Mouse (Mus musculus) embryonic facial prominence, embryonic 13.5 days (tissue): Measurements from ENCODE around the gene Hdac9. TPM values are rescaled to one million over a fixed set of nuclear protein-coding genes. Genes with fewer than 3 reads are reported as not detected.
A peak's percentile ranks its signal among the peaks of the same experiment; 100 is the strongest.
"Not testable (repeated sequence)": the region's sequence is repeated elsewhere in the genome, so short reads cannot be mapped to it uniquely, and the experiment has no call there.

ENCODE experiments used
- ATAC-seq: fragments of 200-750 bp; cut with Nextera tagmentation; 2 replicates; pipeline ENCODE4 v1.8.0; 2017; ENCODE audit warnings: low read depth; ENCODE audit not compliant: insufficient number of reproducible peaks, insufficient read depth, low FRiP score, low TSS enrichment
- H3K27ac ChIP-seq: fragments of 300-500 bp; sonication (generic); 2 replicates; pipeline ENCODE4 v1.5.1; 2015; ENCODE audit warnings: moderate library complexity, mild to moderate bottlenecking, inconsistent platforms
- H3K27me3 ChIP-seq: fragments of 300-500 bp; sonication (generic); 2 replicates; pipeline ENCODE4 v1.6.1; 2015; ENCODE audit warnings: mild to moderate bottlenecking, inconsistent platforms
- H3K36me3 ChIP-seq: fragments of 300-500 bp; sonication (generic); 2 replicates; pipeline ENCODE4 v1.6.1; 2015; ENCODE audit warnings: mild to moderate bottlenecking, inconsistent platforms
- H3K4me1 ChIP-seq: fragments of 300-500 bp; sonication (generic); 2 replicates; pipeline ENCODE4 v1.6.1; 2015; ENCODE audit warnings: inconsistent platforms
- H3K4me2 ChIP-seq: fragments of 300-500 bp; sonication (generic); 2 replicates; pipeline ENCODE4 v1.6.1; 2015; ENCODE audit warnings: moderate library complexity, mild to moderate bottlenecking, inconsistent platforms
- H3K4me3 ChIP-seq: fragments of 300-500 bp; sonication (generic); 2 replicates; pipeline ENCODE4 v1.5.1; 2015; ENCODE audit warnings: mild to moderate bottlenecking, inconsistent platforms
- H3K9ac ChIP-seq: fragments of 300-500 bp; sonication (generic); 2 replicates; pipeline ENCODE4 v1.6.1; 2015; ENCODE audit warnings: mild to moderate bottlenecking, inconsistent platforms
- H3K9me3 ChIP-seq: fragments of 300-500 bp; sonication (generic); 2 replicates; pipeline ENCODE4 v1.6.1; 2016; ENCODE audit warnings: inconsistent platforms
- WGBS: fragments of 180-500 bp; shearing (Covaris S2); methylation state at CpG from one replicate; pipeline ENCODE4 v1.1.7; 2015; ENCODE audit warnings: mixed read lengths; 5-methylcytosine and 5-hydroxymethylcytosine counted together
- polyA plus RNA-seq: library from polyadenylated mRNA; unstranded; fragments of >200 nt; fragmentation: Nextera tagmentation; extraction: Ambion mirVana; gene quantifications from 2 replicates; pipeline ENCODE4 v1.2.1, GENCODE M21; 2015

Gene Hdac9
- polyA plus RNA-seq, 1 experiment from 2014 or later = 7.6 TPM

DNA sequence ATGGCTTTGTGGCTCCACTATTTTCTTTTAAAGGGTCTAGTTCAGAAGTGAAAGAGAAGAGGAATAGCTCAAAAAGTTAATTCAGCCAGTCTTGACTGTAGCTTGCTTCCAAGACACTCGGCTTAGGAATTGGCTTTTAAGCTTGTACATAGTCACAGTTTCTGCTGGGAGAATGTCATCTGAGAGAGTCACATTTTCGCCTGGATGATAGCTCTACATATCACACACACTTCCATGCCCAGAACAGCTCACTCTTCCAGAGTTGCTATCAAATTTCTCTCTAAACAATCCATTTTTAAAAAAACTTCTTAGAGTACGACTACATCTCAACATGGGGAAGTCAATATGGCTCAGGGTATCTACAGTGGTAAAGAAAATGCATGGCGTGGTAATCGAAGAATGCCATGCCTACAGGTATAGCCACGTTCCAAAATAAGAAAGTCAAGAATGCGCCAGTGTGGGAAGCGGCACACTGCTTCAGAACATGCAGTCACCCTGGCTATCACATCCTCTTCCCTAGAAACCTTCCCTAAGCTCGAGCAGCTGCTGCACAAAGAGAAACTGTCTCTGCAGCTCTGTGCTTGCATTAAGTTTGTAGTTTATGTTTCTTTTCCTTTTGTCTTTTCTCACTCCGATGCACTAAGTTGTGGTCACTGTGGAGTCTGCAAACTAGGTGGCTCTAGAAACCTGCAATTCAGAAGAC lies 443.8 kb downstream of the Hdac9 start:
- H3K4me3 ChIP-seq = no peak overlapping the region
- no peak for ATAC-seq
- peaks cover 14% of the 10 kb centered on the region; the same call in 1 of the 2 replicates for H3K4me1 ChIP-seq
- no peaks in the 10 kb centered on the region for H3K36me3 ChIP-seq
- no peaks in the 10 kb centered on the region for H3K9me3 ChIP-seq
- WGBS = 65% methylated on average over 10 of the region's 10 CpGs
- no peak overlapping the region for H3K27ac ChIP-seq
- no peaks in the 10 kb centered on the region for H3K27me3 ChIP-seq
- H3K9ac ChIP-seq = no peak overlapping the region
- no peak overlapping the region for H3K4me2 ChIP-seq

GRCm38 (mm10) chr12:34472542-34472941 lies 444.4 kb downstream of the Hdac9 start:
- no peak for ATAC-seq
- Histone ChIP-seq H3K27me3 (no peaks in the 10 kb centered on the region), H3K4me3 (no peak overlapping the region), H3K9ac (no peak overlapping the region), H3K4me1 (peaks cover 14% of the 10 kb centered on the region; the same call in 1 of the 2 replicates), H3K9me3 (no peaks in the 10 kb centered on the region), H3K27ac (0 out of 2 replicates have a peak overlapping the region, but pooled peaks have one; percentile 44), H3K36me3 (no peaks in the 10 kb centered on the region), H3K4me2 (no peak overlapping the region)
- WGBS = 18% methylated on average over 4 of the region's 4 CpGs

GRCm38 (mm10) chr12:34461728-34462127 lies 455.2 kb downstream of the Hdac9 start:
- H3K4me3 ChIP-seq = no peak overlapping the region
- no peaks in the 10 kb centered on the region for H3K36me3 ChIP-seq
- ATAC-seq = no peak
- no peak overlapping the region for H3K27ac ChIP-seq
- no peaks in the 10 kb centered on the region for H3K9me3 ChIP-seq
- H3K27me3 ChIP-seq = no peaks in the 10 kb centered on the region
- no peaks in the 10 kb centered on the region for H3K4me1 ChIP-seq
- 83% methylated on average over 1 of the region's 1 CpGs for WGBS
- no peak overlapping the region for H3K9ac ChIP-seq
- H3K4me2 ChIP-seq = no peak overlapping the region

DNA sequence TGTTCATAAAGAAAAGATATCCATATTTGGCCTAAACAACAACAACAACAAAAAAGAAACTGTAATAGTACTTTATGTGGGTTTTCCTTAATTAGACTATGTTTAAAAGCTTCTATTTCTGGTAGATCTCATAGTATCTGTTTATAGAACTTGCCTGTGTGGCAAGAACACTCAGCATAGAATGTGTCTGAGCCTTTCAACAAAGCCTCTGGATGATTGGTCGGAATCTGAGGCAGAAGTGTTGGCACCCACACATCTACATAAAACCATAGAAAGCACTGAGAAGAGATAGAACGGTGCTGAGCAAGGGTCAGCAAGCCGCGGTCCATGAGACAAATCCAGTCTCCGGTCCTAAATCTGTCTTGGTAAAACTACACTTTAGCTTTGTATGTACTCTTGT lies 464.3 kb downstream of the Hdac9 start:
- H3K27me3 ChIP-seq = no peaks in the 10 kb centered on the region
- H3K9ac ChIP-seq = no peak overlapping the region
- ATAC-seq = no peak
- H3K9me3 ChIP-seq = no peaks in the 10 kb centered on the region
- H3K36me3 ChIP-seq = no peaks in the 10 kb centered on the region
- no peak overlapping the region for H3K4me3 ChIP-seq
- 95% methylated on average over 5 of the region's 5 CpGs for WGBS
- peaks cover 5% of the 10 kb centered on the region; the same call in 1 of the 2 replicates for H3K4me1 ChIP-seq
- no peak overlapping the region for H3K27ac ChIP-seq
- H3K4me2 ChIP-seq = no peak overlapping the region

DNA sequence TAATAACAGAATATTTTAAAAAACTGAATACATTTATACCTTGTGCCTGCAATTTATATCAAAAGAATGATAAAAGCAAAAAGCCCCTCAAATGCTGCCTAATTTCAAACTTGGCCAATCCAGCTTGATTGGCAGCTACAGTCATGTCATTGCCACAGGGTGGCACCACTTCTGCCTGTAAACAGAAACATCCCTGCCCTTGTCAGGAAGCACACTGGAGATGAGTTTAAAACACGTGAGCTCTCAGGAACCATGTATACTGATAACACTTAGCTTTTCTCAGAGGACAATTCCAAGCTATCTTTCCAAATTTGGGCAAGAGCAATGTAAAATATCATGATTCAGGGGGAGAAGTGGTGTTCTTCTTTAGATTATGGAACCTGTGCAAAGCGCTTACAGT lies 465.7 kb downstream of the Hdac9 start:
- Histone ChIP-seq H3K9me3 (no peaks in the 10 kb centered on the region), H3K4me1 (peaks cover 5% of the 10 kb centered on the region; the same call in 1 of the 2 replicates), H3K36me3 (no peaks in the 10 kb centered on the region), H3K27me3 (no peaks in the 10 kb centered on the region), H3K4me2 (no peak overlapping the region), H3K4me3 (no peak overlapping the region), H3K9ac (no peak overlapping the region), H3K27ac (no peak overlapping the region)
- ATAC-seq = no peak
- 59% methylated on average over 2 of the region's 2 CpGs for WGBS

DNA sequence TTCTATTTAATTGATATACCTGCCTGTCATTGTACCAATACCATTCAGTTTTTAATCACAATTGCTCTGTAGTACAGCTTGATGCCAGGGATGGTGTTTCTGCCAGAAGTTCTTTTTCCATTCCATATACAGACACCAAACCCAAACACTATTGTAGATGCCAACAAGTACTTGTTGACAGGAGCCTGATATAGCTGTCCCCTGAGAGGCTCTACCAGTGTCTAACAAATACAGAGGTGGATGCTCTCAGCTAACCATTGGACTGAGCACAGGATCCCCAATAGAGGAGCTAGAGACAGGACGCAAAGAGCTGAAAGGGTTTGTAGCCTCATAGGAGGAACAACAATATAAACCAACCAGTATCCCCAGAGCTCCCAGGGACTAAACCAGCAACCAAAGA lies 472.2 kb downstream of the Hdac9 start:
- H3K4me2 ChIP-seq, H3K36me3 ChIP-seq, H3K9ac ChIP-seq, ATAC-seq, H3K4me1 ChIP-seq, H3K4me3 ChIP-seq, H3K27ac ChIP-seq, H3K27me3 ChIP-seq, H3K9me3 ChIP-seq: not testable (repeated sequence)
- WGBS = 97% methylated on average over 1 of the region's 1 CpGs

GRCm38 (mm10) chr12:34440930-34441329 lies 476.0 kb downstream of the Hdac9 start:
- ATAC-seq = no peak
- WGBS = 58% methylated on average over 8 of the region's 8 CpGs
- Histone ChIP-seq H3K4me3 (no peak overlapping the region), H3K36me3 (no peaks in the 10 kb centered on the region), H3K27ac (no peak overlapping the region), H3K4me2 (no peak overlapping the region), H3K4me1 (no peaks in the 10 kb centered on the region), H3K27me3 (no peaks in the 10 kb centered on the region), H3K9me3 (no peaks in the 10 kb centered on the region), H3K9ac (no peak overlapping the region)

- H3K27ac ChIP-seq = no peak overlapping the region
- no peak overlapping the region for H3K9ac ChIP-seq
- H3K4me2 ChIP-seq = no peak overlapping the region
- no peaks in the 10 kb centered on the region for H3K36me3 ChIP-seq
- peaks cover 5% of the 10 kb centered on the region for H3K4me1 ChIP-seq
- no peak for ATAC-seq
- no peak overlapping the region for H3K4me3 ChIP-seq
- H3K27me3 ChIP-seq = no peaks in the 10 kb centered on the region
- 64% methylated on average over 6 of the region's 6 CpGs for WGBS
- no peaks in the 10 kb centered on the region for H3K9me3 ChIP-seq
Observed at GRCm38 (mm10) chr12:34432919-34433318, 484.0 kb downstream of the Hdac9 start.

- H3K9ac ChIP-seq = no peak overlapping the region
- H3K4me3 ChIP-seq = no peak overlapping the region
- H3K4me1 ChIP-seq = peaks cover 5% of the 10 kb centered on the region
- no peaks in the 10 kb centered on the region for H3K36me3 ChIP-seq
- H3K27me3 ChIP-seq = no peaks in the 10 kb centered on the region
- H3K27ac ChIP-seq = no peak overlapping the region
- no peak for ATAC-seq
- H3K4me2 ChIP-seq = no peak overlapping the region
- no peaks in the 10 kb centered on the region for H3K9me3 ChIP-seq
- 45% methylated on average over 5 of the region's 5 CpGs for WGBS
Observed at GRCm38 (mm10) chr12:34432461-34432860, 484.4 kb downstream of the Hdac9 start.

- Histone ChIP-seq H3K9ac (no peak overlapping the region), H3K9me3 (no peaks in the 10 kb centered on the region), H3K4me3 (no peak overlapping the region), H3K4me1 (peaks cover 5% of the 10 kb centered on the region), H3K4me2 (no peak overlapping the region), H3K27me3 (no peaks in the 10 kb centered on the region), H3K36me3 (no peaks in the 10 kb centered on the region), H3K27ac (0 out of 2 replicates have a peak overlapping the region, but pooled peaks have one; percentile 51)
- 57% methylated on average over 5 of the region's 5 CpGs for WGBS
- no peak for ATAC-seq
Observed at GRCm38 (mm10) chr12:34431832-34432231, 485.1 kb downstream of the Hdac9 start.

DNA sequence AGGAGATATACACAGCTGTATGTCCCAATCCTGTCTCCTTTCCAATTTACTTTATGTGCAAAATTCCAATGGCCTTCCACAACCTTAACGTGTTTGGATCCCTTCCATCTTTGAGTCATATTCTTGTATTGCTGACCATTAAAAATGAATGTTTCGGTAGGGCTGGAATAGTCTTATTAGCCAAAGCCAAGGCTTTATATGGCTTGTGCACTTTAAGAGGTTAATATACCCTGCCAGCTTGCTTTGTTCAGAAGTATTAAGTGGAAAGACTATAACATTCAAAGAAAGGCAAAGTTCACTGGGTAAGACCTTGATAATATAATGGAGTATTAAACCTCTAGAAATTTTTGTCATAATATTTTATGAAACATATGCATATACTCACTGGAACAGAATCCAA lies 491.4 kb downstream of the Hdac9 start:
- no peaks in the 10 kb centered on the region for H3K27me3 ChIP-seq
- H3K27ac ChIP-seq = no peak overlapping the region
- H3K36me3 ChIP-seq = no peaks in the 10 kb centered on the region
- no peak for ATAC-seq
- WGBS = 85% methylated on average over 2 of the region's 2 CpGs
- H3K4me3 ChIP-seq = no peak overlapping the region
- H3K4me1 ChIP-seq = no peaks in the 10 kb centered on the region
- no peak overlapping the region for H3K4me2 ChIP-seq
- H3K9me3 ChIP-seq = no peaks in the 10 kb centered on the region
- no peak overlapping the region for H3K9ac ChIP-seq

- Histone ChIP-seq H3K36me3 (no peaks in the 10 kb centered on the region), H3K27ac (no peak overlapping the region), H3K4me2 (no peak overlapping the region), H3K27me3 (no peaks in the 10 kb centered on the region), H3K4me1 (no peaks in the 10 kb centered on the region), H3K9me3 (no peaks in the 10 kb centered on the region), H3K9ac (no peak overlapping the region), H3K4me3 (no peak overlapping the region)
- no peak for ATAC-seq
- WGBS = 50% methylated on average over 3 of the region's 3 CpGs
Observed at GRCm38 (mm10) chr12:34408139-34408538, 508.8 kb downstream of the Hdac9 start.
